Mouse (Mus musculus) megakaryocyte-erythroid progenitor cell, adult 5 weeks (primary cell): ENCODE data around the gene Gnl3l. TPM values are rescaled to one million over a fixed set of nuclear protein-coding genes. Genes with fewer than 3 reads are reported as not detected.

Source experiments
- polyA plus RNA-seq: library from polyadenylated mRNA; stranded (reverse); fragments of >175 nt; gene quantifications from 2 replicates; pipeline ENCODE4 v1.2.3, GENCODE M21; 2012

The Gnl3l gene
- polyA plus RNA-seq: 1.2 and 2.0 TPM in 2 replicates

GRCm38 (mm10) chrX:151016938-151017877, at the start of gene Gnl3l:
Gnl3l (minus strand) TSS chrX:151017322.

GRCm38 (mm10) chrX:151045850-151046249, 28.7 kb upstream of the Gnl3l start, which contains the start of gene Fgd1:
Fgd1 (plus strand) TSS chrX:151046150.

Other genes with a start within 250 kb of the Gnl3l start
- 7.9 and 9.9 TPM in 2 replicates for gene Maged2, start 203.0 kb downstream of the Gnl3l start, polyA plus RNA-seq
- 4.1 and 6.6 TPM in 2 replicates for gene Fgd1, start 28.8 kb upstream of the Gnl3l start, polyA plus RNA-seq
- gene Tsr2, start 79.2 kb upstream of the Gnl3l start, polyA plus RNA-seq: 17.6 and 18.7 TPM in 2 replicates
- not detected in 2 replicates for gene Wnk3, start 180.8 kb upstream of the Gnl3l start, polyA plus RNA-seq